Mouse (Mus musculus) embryonic facial prominence, embryonic 13.5 days (tissue): ENCODE results near the gene Gm27021. TPM values are rescaled to one million over a fixed set of nuclear protein-coding genes. Genes with fewer than 3 reads are reported as not detected.

Experiments used
- ATAC-seq: fragments of 200-750 bp; cut with Nextera tagmentation; 2 replicates; pipeline ENCODE4 v1.8.0; 2017; ENCODE audit warnings: low read depth; ENCODE audit not compliant: insufficient number of reproducible peaks, insufficient read depth, low FRiP score, low TSS enrichment
- H3K27ac ChIP-seq: fragments of 300-500 bp; sonication (generic); 2 replicates; pipeline ENCODE4 v1.5.1; 2015; ENCODE audit warnings: moderate library complexity, mild to moderate bottlenecking, inconsistent platforms
- H3K27me3 ChIP-seq: fragments of 300-500 bp; sonication (generic); 2 replicates; pipeline ENCODE4 v1.6.1; 2015; ENCODE audit warnings: mild to moderate bottlenecking, inconsistent platforms
- H3K36me3 ChIP-seq: fragments of 300-500 bp; sonication (generic); 2 replicates; pipeline ENCODE4 v1.6.1; 2015; ENCODE audit warnings: mild to moderate bottlenecking, inconsistent platforms
- H3K4me1 ChIP-seq: fragments of 300-500 bp; sonication (generic); 2 replicates; pipeline ENCODE4 v1.6.1; 2015; ENCODE audit warnings: inconsistent platforms
- H3K4me2 ChIP-seq: fragments of 300-500 bp; sonication (generic); 2 replicates; pipeline ENCODE4 v1.6.1; 2015; ENCODE audit warnings: moderate library complexity, mild to moderate bottlenecking, inconsistent platforms
- H3K4me3 ChIP-seq: fragments of 300-500 bp; sonication (generic); 2 replicates; pipeline ENCODE4 v1.5.1; 2015; ENCODE audit warnings: mild to moderate bottlenecking, inconsistent platforms
- H3K9ac ChIP-seq: fragments of 300-500 bp; sonication (generic); 2 replicates; pipeline ENCODE4 v1.6.1; 2015; ENCODE audit warnings: mild to moderate bottlenecking, inconsistent platforms
- H3K9me3 ChIP-seq: fragments of 300-500 bp; sonication (generic); 2 replicates; pipeline ENCODE4 v1.6.1; 2016; ENCODE audit warnings: inconsistent platforms
- WGBS: fragments of 180-500 bp; shearing (Covaris S2); methylation state at CpG from one replicate; pipeline ENCODE4 v1.1.7; 2015; ENCODE audit warnings: mixed read lengths; 5-methylcytosine and 5-hydroxymethylcytosine counted together
- polyA plus RNA-seq: library from polyadenylated mRNA; unstranded; fragments of >200 nt; fragmentation: Nextera tagmentation; extraction: Ambion mirVana; gene quantifications from 2 replicates; pipeline ENCODE4 v1.2.1, GENCODE M21; 2015

Gm27021 gene
- polyA plus RNA-seq, 1 experiment from 2014 or later: 5.9 TPM

GRCm38 (mm10) chr8:120562680-120563347 is 105.1 kb downstream of the Gm27021 start:
- no peaks in the 10 kb centered on the region for H3K27me3 ChIP-seq
- H3K4me2 ChIP-seq: peak overlapping the region; percentile 37
- WGBS: 70% methylated on average over 18 of the region's 18 CpGs
- peak overlapping the region; percentile 36; the same call in 1 of the 2 replicates for H3K9ac ChIP-seq
- peaks cover 35% of the 10 kb centered on the region for H3K36me3 ChIP-seq
- H3K4me3 ChIP-seq: no peak overlapping the region
- H3K9me3 ChIP-seq: no peaks in the 10 kb centered on the region
- peaks cover 91% of the 10 kb centered on the region for H3K4me1 ChIP-seq
- no peak; the same call in 1 of the 2 replicates for ATAC-seq
- H3K27ac ChIP-seq: peak overlapping the region; percentile 86

GRCm38 (mm10) chr8:120561539-120562435 is 106.1 kb downstream of the Gm27021 start:
- no peaks in the 10 kb centered on the region for H3K9me3 ChIP-seq
- no peak overlapping the region for H3K4me3 ChIP-seq
- H3K27me3 ChIP-seq: no peaks in the 10 kb centered on the region
- peaks cover 99% of the 10 kb centered on the region for H3K4me1 ChIP-seq
- peaks cover 25% of the 10 kb centered on the region for H3K36me3 ChIP-seq
- peak overlapping the region; percentile 86 for H3K27ac ChIP-seq
- no peak for ATAC-seq
- H3K9ac ChIP-seq: no peak overlapping the region
- H3K4me2 ChIP-seq: no peak overlapping the region
- WGBS: 78% methylated on average over 22 of the region's 22 CpGs

GRCm38 (mm10) chr8:120560535-120560934 is 107.3 kb downstream of the Gm27021 start:
- no peak overlapping the region for H3K9ac ChIP-seq
- 77% methylated on average over 5 of the region's 5 CpGs for WGBS
- H3K27ac ChIP-seq: no peak overlapping the region
- H3K36me3 ChIP-seq: 0 out of 2 replicates have a peak, but pooled peaks cover 16% of the 10 kb centered on the region
- no peak for ATAC-seq
- no peak overlapping the region for H3K4me2 ChIP-seq
- peaks cover 99% of the 10 kb centered on the region for H3K4me1 ChIP-seq
- H3K4me3 ChIP-seq: no peak overlapping the region
- no peaks in the 10 kb centered on the region for H3K9me3 ChIP-seq
- H3K27me3 ChIP-seq: no peaks in the 10 kb centered on the region

GRCm38 (mm10) chr8:120559654-120560053 is 108.2 kb downstream of the Gm27021 start:
- H3K36me3 ChIP-seq: peaks cover 14% of the 10 kb centered on the region; the same call in 1 of the 2 replicates
- H3K9ac ChIP-seq: peak overlapping the region; percentile 32; the same call in 1 of the 2 replicates
- no peaks in the 10 kb centered on the region for H3K27me3 ChIP-seq
- WGBS: 22% methylated on average over 11 of the region's 11 CpGs
- peaks cover 99% of the 10 kb centered on the region for H3K4me1 ChIP-seq
- no peak for ATAC-seq
- 0 out of 2 replicates have a peak overlapping the region, but pooled peaks have one; percentile 9 for H3K27ac ChIP-seq
- H3K9me3 ChIP-seq: no peaks in the 10 kb centered on the region
- no peak overlapping the region for H3K4me2 ChIP-seq
- no peak overlapping the region for H3K4me3 ChIP-seq

Other genes starting within 250 kb of the Gm27021 start
- gene Gins2, start 78.8 kb downstream of the Gm27021 start, polyA plus RNA-seq: 98.6 and 111 TPM in 2 replicates
- gene 1190005I06Rik, start 20.4 kb downstream of the Gm27021 start, polyA plus RNA-seq: 14.8 and 15.9 TPM in 2 replicates
- 1,017 and 1,050 TPM in 2 replicates for gene Cox4i1, start 143 bp upstream of the Gm27021 start, polyA plus RNA-seq
- 230 and 254 TPM in 2 replicates for gene Emc8, start 494 bp upstream of the Gm27021 start, polyA plus RNA-seq
- 3.9 and 4.6 TPM in 2 replicates for gene Irf8, start 68.3 kb upstream of the Gm27021 start, polyA plus RNA-seq